Mouse (Mus musculus): ENCODE measurements around the gene Arl2bp. TPM values are rescaled to one million over a fixed set of nuclear protein-coding genes. Genes with fewer than 3 reads are reported as not detected.
A peak's percentile ranks its signal among the peaks of the same experiment; 100 is the strongest.

Arl2bp gene
- polyA plus RNA-seq, 1 experiment from 2014 or later, result 217 TPM

- Histone ChIP-seq H3K36me3 (peaks cover 37% of the 10 kb centered on the region), H3K4me3 (no peak overlapping the region), H3K27me3 (ENCODE audit: insufficient read depth, poor library complexity, severe bottlenecking) (no peaks in the 10 kb centered on the region), H3K27ac (no peak overlapping the region), H3K9me3 (no peaks in the 10 kb centered on the region), H3K4me1 (replicated peaks) (peaks cover 19% of the 10 kb centered on the region)
- DNase-seq (ENCODE audit: low spot score), result no peak
- WGBS, result 83% methylated on average over 2 of the region's 2 CpGs
Measured at GRCm38 (mm10) chr8:94664722-94665121, 1.7 kb upstream of the Arl2bp start.

- Histone ChIP-seq H3K4me3 (no peak overlapping the region), H3K36me3 (peaks cover 76% of the 10 kb centered on the region), H3K4me1 (replicated peaks) (0 out of 2 replicates have a peak, but pooled peaks cover 2% of the 10 kb centered on the region), H3K27ac (no peak overlapping the region), H3K9me3 (no peaks in the 10 kb centered on the region), H3K27me3 (ENCODE audit: insufficient read depth, poor library complexity, severe bottlenecking) (no peaks in the 10 kb centered on the region)
- 83% methylated on average over 5 of the region's 5 CpGs for WGBS
- no peak for DNase-seq (ENCODE audit: low spot score)
Measured at GRCm38 (mm10) chr8:94674384-94674783, 8.0 kb downstream of the Arl2bp start.

- H3K4me3 ChIP-seq, result no peak overlapping the region
- DNase-seq (ENCODE audit: low spot score), result no peak
- peaks cover 61% of the 10 kb centered on the region for H3K36me3 ChIP-seq
- whole genome bisulfite sequencing, result 78% methylated on average over 6 of the region's 6 CpGs
- H3K4me1 ChIP-seq (replicated peaks), result 0 out of 2 replicates have a peak, but pooled peaks cover 2% of the 10 kb centered on the region
- peak overlapping the region; percentile 18; the same call in 1 of the 2 replicates for H3K27ac ChIP-seq
- H3K9me3 ChIP-seq, result no peaks in the 10 kb centered on the region
- H3K27me3 ChIP-seq (ENCODE audit: insufficient read depth, poor library complexity, severe bottlenecking), result no peaks in the 10 kb centered on the region
Measured at GRCm38 (mm10) chr8:94675923-94676322, 9.5 kb downstream of the Arl2bp start.

- peaks cover 34% of the 10 kb centered on the region for H3K36me3 ChIP-seq
- no peak for DNase-seq (ENCODE audit: low spot score)
- no peaks in the 10 kb centered on the region for H3K27me3 ChIP-seq (ENCODE audit: insufficient read depth, poor library complexity, severe bottlenecking)
- WGBS, result 56% methylated on average over 9 of the region's 9 CpGs
- H3K4me1 ChIP-seq (replicated peaks), result 0 out of 2 replicates have a peak, but pooled peaks cover 2% of the 10 kb centered on the region
- H3K27ac ChIP-seq, result no peak overlapping the region
- no peaks in the 10 kb centered on the region for H3K9me3 ChIP-seq
- no peak overlapping the region for H3K4me3 ChIP-seq
Measured at GRCm38 (mm10) chr8:94678582-94678981, 12.2 kb downstream of the Arl2bp start.

GRCm38 (mm10) chr8:94680414-94680813 lies 14.0 kb downstream of the Arl2bp start:
- Histone ChIP-seq H3K9me3 (no peaks in the 10 kb centered on the region), H3K4me3 (no peak overlapping the region), H3K27me3 (ENCODE audit: insufficient read depth, poor library complexity, severe bottlenecking) (no peaks in the 10 kb centered on the region), H3K27ac (no peak overlapping the region), H3K4me1 (replicated peaks) (0 out of 2 replicates have a peak, but pooled peaks cover 2% of the 10 kb centered on the region), H3K36me3 (0 out of 2 replicates have a peak, but pooled peaks cover 16% of the 10 kb centered on the region)
- no peak for DNase-seq (ENCODE audit: low spot score)
- WGBS, result 83% methylated on average over 3 of the region's 3 CpGs

- H3K27ac ChIP-seq, result no peak overlapping the region
- H3K27me3 ChIP-seq (ENCODE audit: insufficient read depth, poor library complexity, severe bottlenecking), result no peaks in the 10 kb centered on the region
- 82% methylated on average over 16 of the region's 16 CpGs for WGBS
- no peak overlapping the region for H3K4me3 ChIP-seq
- no peaks in the 10 kb centered on the region for H3K9me3 ChIP-seq
- no peaks in the 10 kb centered on the region for H3K4me1 ChIP-seq (replicated peaks)
- DNase-seq (ENCODE audit: low spot score), result no peak
- H3K36me3 ChIP-seq, result no peaks in the 10 kb centered on the region
Measured at GRCm38 (mm10) chr8:94682732-94683524, 16.5 kb downstream of the Arl2bp start.

- WGBS, result 75% methylated on average over 4 of the region's 4 CpGs
- H3K4me3 ChIP-seq, result no peak overlapping the region
- no peak for DNase-seq (ENCODE audit: low spot score)
- H3K9me3 ChIP-seq, result no peaks in the 10 kb centered on the region
- no peaks in the 10 kb centered on the region for H3K36me3 ChIP-seq
- no peaks in the 10 kb centered on the region for H3K4me1 ChIP-seq (replicated peaks)
- H3K27ac ChIP-seq, result no peak overlapping the region
- H3K27me3 ChIP-seq (ENCODE audit: insufficient read depth, poor library complexity, severe bottlenecking), result no peaks in the 10 kb centered on the region
Measured at GRCm38 (mm10) chr8:94684287-94684686, 17.9 kb downstream of the Arl2bp start.

GRCm38 (mm10) chr8:94685953-94686352 lies 19.6 kb downstream of the Arl2bp start:
- H3K9me3 ChIP-seq, result no peaks in the 10 kb centered on the region
- H3K4me3 ChIP-seq, result no peak overlapping the region
- 79% methylated on average over 9 of the region's 9 CpGs for WGBS
- no peak overlapping the region for H3K27ac ChIP-seq
- no peaks in the 10 kb centered on the region for H3K36me3 ChIP-seq
- H3K27me3 ChIP-seq (ENCODE audit: insufficient read depth, poor library complexity, severe bottlenecking), result no peaks in the 10 kb centered on the region
- H3K4me1 ChIP-seq (replicated peaks), result no peaks in the 10 kb centered on the region
- DNase-seq (ENCODE audit: low spot score), result no peak

GRCm38 (mm10) chr8:94694701-94695100 lies 28.3 kb downstream of the Arl2bp start:
- Histone ChIP-seq H3K36me3 (no peaks in the 10 kb centered on the region), H3K27me3 (ENCODE audit: insufficient read depth, poor library complexity, severe bottlenecking) (peaks cover 73% of the 10 kb centered on the region), H3K4me1 (replicated peaks) (peaks cover 26% of the 10 kb centered on the region), H3K27ac (no peak overlapping the region), H3K9me3 (no peaks in the 10 kb centered on the region), H3K4me3 (peak overlapping the region; percentile 58)
- WGBS, result 1% methylated on average over 6 of the region's 6 CpGs
- no peak for DNase-seq (ENCODE audit: low spot score)

- peaks cover 73% of the 10 kb centered on the region for H3K27me3 ChIP-seq (ENCODE audit: insufficient read depth, poor library complexity, severe bottlenecking)
- under 1% methylated on average over 31 of the region's 31 CpGs for WGBS
- no peak overlapping the region for H3K27ac ChIP-seq
- DNase-seq (ENCODE audit: low spot score), result peak; percentile 37
- H3K4me3 ChIP-seq, result peak overlapping the region; percentile 58
- H3K9me3 ChIP-seq, result no peaks in the 10 kb centered on the region
- H3K4me1 ChIP-seq (replicated peaks), result peaks cover 26% of the 10 kb centered on the region
- no peaks in the 10 kb centered on the region for H3K36me3 ChIP-seq
Measured at GRCm38 (mm10) chr8:94695341-94695993, 29.1 kb downstream of the Arl2bp start.

GRCm38 (mm10) chr8:94695994-94696384 lies 29.6 kb downstream of the Arl2bp start, which contains the start of gene Pllp:
TSS of gene Pllp (minus strand) at chr8:94696278.
- H3K27ac ChIP-seq, result no peak within 1 kb of the TSS
- H3K36me3 ChIP-seq, result no peaks in the 10 kb centered on the region
- peak within 1 kb of the TSS; percentile 58 for H3K4me3 ChIP-seq
- peak; percentile 48 for DNase-seq (ENCODE audit: low spot score)
- H3K4me1 ChIP-seq (replicated peaks), result peaks cover 26% of the 10 kb centered on the region
- H3K27me3 ChIP-seq (ENCODE audit: insufficient read depth, poor library complexity, severe bottlenecking), result peaks cover 73% of the 10 kb centered on the region
- no peaks in the 10 kb centered on the region for H3K9me3 ChIP-seq
- WGBS, result under 1% methylated on average over 41 of the region's 41 CpGs

GRCm38 (mm10) chr8:94696566-94696965 lies 30.2 kb downstream of the Arl2bp start:
- H3K27ac ChIP-seq, result no peak overlapping the region
- H3K36me3 ChIP-seq, result no peaks in the 10 kb centered on the region
- WGBS, result 61% methylated on average over 3 of the region's 3 CpGs
- H3K4me1 ChIP-seq (replicated peaks), result peaks cover 26% of the 10 kb centered on the region
- peaks cover 73% of the 10 kb centered on the region for H3K27me3 ChIP-seq (ENCODE audit: insufficient read depth, poor library complexity, severe bottlenecking)
- H3K9me3 ChIP-seq, result no peaks in the 10 kb centered on the region
- DNase-seq (ENCODE audit: low spot score), result no peak
- H3K4me3 ChIP-seq, result peak overlapping the region; percentile 58

- H3K27ac ChIP-seq, result no peak overlapping the region
- no peaks in the 10 kb centered on the region for H3K36me3 ChIP-seq
- 80% methylated on average over 6 of the region's 6 CpGs for WGBS
- no peak overlapping the region for H3K4me3 ChIP-seq
- H3K27me3 ChIP-seq (ENCODE audit: insufficient read depth, poor library complexity, severe bottlenecking), result peaks cover 60% of the 10 kb centered on the region
- no peaks in the 10 kb centered on the region for H3K9me3 ChIP-seq
- H3K4me1 ChIP-seq (replicated peaks), result peaks cover 32% of the 10 kb centered on the region
- no peak for DNase-seq (ENCODE audit: low spot score)
Measured at GRCm38 (mm10) chr8:94697956-94698355, 31.6 kb downstream of the Arl2bp start.

Data from hindbrain, embryonic 10.5 days (tissue).